In genomic region chr15:101333648-101334047, GRCm38 (mm10) we compare ENCODE assay signal across 26 mouse cellular contexts. TPM values are rescaled to one million over a fixed set of nuclear protein-coding genes. Genes with fewer than 3 reads are reported as not detected.
A peak's percentile ranks its signal among the peaks of the same experiment; 100 is the strongest.
DNase-seq lines count a peak whose midpoint lies in the region; ATAC-seq and TF ChIP-seq lines count a peak whose summit lies in the region.
"Had no signal": no experiment of that assay in that cellular context is flagged by ENCODE, and none has a peak within 500 bp of the region (broad histone marks: within the 10 kb centered on the region; RNA-seq: fewer than 3 reads in every experiment).

No protein-coding gene starts in this region.

- no peaks in the 10 kb centered on the region for H3K79me2 ChIP-seq in MEL (ENCODE audit: control insufficient read depth, insufficient read depth, low read length, poor library complexity)

- H3K27ac ChIP-seq in limb, embryonic 12.5 days, result 0 out of 2 replicates have a peak overlapping the region, but pooled peaks have one; percentile 59
- no peak overlapping the region for H3K27ac ChIP-seq in limb, embryonic 10.5 days
- no peak overlapping the region for H3K27ac ChIP-seq in MEL (ENCODE audit: control insufficient read depth, low read depth, low read length)
- H3K27ac ChIP-seq in stomach, embryonic 16.5 days (ENCODE audit: low read length), result peak overlapping the region; percentile 84
- H3K27ac ChIP-seq: forebrain, embryonic 13.5 days; gastrocnemius, adult 2 months; hindbrain, embryonic 10.5 days; midbrain, embryonic 12.5 days; neural tube, embryonic 15.5 days had no signal

- TF ChIP-seq POLR2A in MEL (IDR thresholded peaks at IDR 0.05; ENCODE audit: control insufficient read depth in 1 of 2, insufficient read depth in 1 of 2, low read depth in 1 of 2, low read length in 2 of 2, poor library complexity in 1 of 2), result no peak

- 62% methylated on average over 4 of the region's 4 CpGs for WGBS in limb, embryonic 12.5 days
- 70% methylated on average over 4 of the region's 4 CpGs for WGBS in limb, embryonic 10.5 days
- WGBS in stomach, embryonic 16.5 days, result 60% methylated on average over 4 of the region's 4 CpGs

- H3K27me3 ChIP-seq in limb, embryonic 12.5 days, result peaks cover 24% of the 10 kb centered on the region
- H3K27me3 ChIP-seq in limb, embryonic 10.5 days (ENCODE audit: low read depth, poor library complexity, severe bottlenecking), result peaks cover 27% of the 10 kb centered on the region
- no peaks in the 10 kb centered on the region for H3K27me3 ChIP-seq in MEL (ENCODE audit: control insufficient read depth in 1 of 2, insufficient read depth in 2 of 2, low read length in 2 of 2)
- no peaks in the 10 kb centered on the region for H3K27me3 ChIP-seq in stomach, embryonic 16.5 days (ENCODE audit: control insufficient read depth, insufficient read depth, low read length)

- TF ChIP-seq RAD21 in MEL (IDR thresholded peaks at IDR 0.05; ENCODE audit: low read depth, low read length), result no peak

- no peak for DNase-seq in limb, embryonic 10.5 days (ENCODE audit: low spot score)
- peak; percentile 69 for DNase-seq in MEL (ENCODE audit: low read depth, low spot score)
- no peak for DNase-seq in ovary, postnatal 36 days (ENCODE audit: low spot score)
- DNase-seq in kidney, adult 11 months, result no peak
- DNase-seq: adrenal gland, postnatal 14 days; cerebellum, adult 8-10 months; kidney, postnatal 4 days; liver, postnatal 0 days; lung, postnatal 14 days; right cerebral cortex, postnatal 14 days; thymus, postnatal 14 days had no signal

- no peak for ATAC-seq in limb, embryonic 12.5 days (ENCODE audit: insufficient number of reproducible peaks, insufficient read depth, low FRiP score, low TSS enrichment, low read depth)
- ATAC-seq in hematopoietic stem cell, adult 5-6 weeks (replicated peaks in 1 of 2; ENCODE audit: insufficient read depth in 1 of 2, low FRiP score in 2 of 2, low TSS enrichment in 1 of 2, low read depth in 1 of 2, poor library complexity in 2 of 2, severe bottlenecking in 2 of 2), result peak; percentile 34 to 43; a peak in 2 of 4 replicates
- no peak for ATAC-seq in stomach, embryonic 16.5 days (ENCODE audit: insufficient read depth, low FRiP score)
- ATAC-seq: activated CD4-positive, CD25-positive, alpha-beta regulatory T cell, adult 4 months; forebrain, embryonic 13.5 days; hindbrain, embryonic 16.5 days; intestine, embryonic 16.5 days; liver, postnatal 0 days had no signal

- H3K4me2 ChIP-seq in limb, embryonic 12.5 days, result no peak overlapping the region
- no peak overlapping the region for H3K4me2 ChIP-seq in stomach, embryonic 16.5 days (ENCODE audit: low read depth, low read length)
- H3K4me2 ChIP-seq: forebrain, embryonic 13.5 days; heart, embryonic 11.5 days; liver, embryonic 11.5 days; midbrain, embryonic 12.5 days; neural tube, embryonic 15.5 days had no signal

- H3K4me1 ChIP-seq in limb, embryonic 12.5 days (replicated peaks), result peaks cover 21% of the 10 kb centered on the region
- H3K4me1 ChIP-seq in limb, embryonic 10.5 days, result peaks cover 9% of the 10 kb centered on the region; the same call in 1 of the 2 replicates
- peaks cover 0 to 13% of the 10 kb centered on the region in 2 experiments; a peak in 3 of 4 replicates for H3K4me1 ChIP-seq in MEL (ENCODE audit: control insufficient read depth in 1 of 2, insufficient read depth in 2 of 2, low read length in 2 of 2)
- peaks cover 27% of the 10 kb centered on the region for H3K4me1 ChIP-seq in stomach, embryonic 16.5 days (ENCODE audit: control insufficient read depth, insufficient read depth, low read length)
- H3K4me1 ChIP-seq: forebrain, embryonic 13.5 days; midbrain, embryonic 12.5 days; neural tube, embryonic 15.5 days had no signal

- no peaks in the 10 kb centered on the region for H3K9me3 ChIP-seq in limb, embryonic 12.5 days
- no peaks in the 10 kb centered on the region for H3K9me3 ChIP-seq in limb, embryonic 10.5 days (replicated peaks)
- H3K9me3 ChIP-seq in MEL (replicated peaks; ENCODE audit: insufficient read depth, low read length), result no peaks in the 10 kb centered on the region
- H3K9me3 ChIP-seq in stomach, embryonic 16.5 days (replicated peaks; ENCODE audit: control insufficient read depth, low read length), result no peaks in the 10 kb centered on the region
- H3K9me3 ChIP-seq: forebrain, embryonic 13.5 days; hindbrain, embryonic 10.5 days; midbrain, embryonic 12.5 days; neural tube, embryonic 15.5 days had no signal

- H3K9ac ChIP-seq in limb, embryonic 12.5 days (replicated peaks), result 0 out of 2 replicates have a peak overlapping the region, but pooled peaks have one; percentile 8
- no peak overlapping the region for H3K9ac ChIP-seq in MEL (ENCODE audit: control insufficient read depth, low read depth, low read length, poor library complexity, severe bottlenecking)
- no peak overlapping the region for H3K9ac ChIP-seq in stomach, embryonic 16.5 days (ENCODE audit: low read length)
- H3K9ac ChIP-seq: forebrain, embryonic 13.5 days; liver, postnatal 0 days; midbrain, embryonic 12.5 days; neural tube, embryonic 15.5 days had no signal

- peak; percentile 38 to 46; a peak in 1 of 4 replicates for TF ChIP-seq EP300 in MEL (IDR thresholded peaks at IDR 0.05; ENCODE audit: low read depth in 1 of 2, low read length in 2 of 2)

- no peaks in the 10 kb centered on the region for H3K36me3 ChIP-seq in limb, embryonic 12.5 days
- H3K36me3 ChIP-seq in limb, embryonic 10.5 days, result no peaks in the 10 kb centered on the region
- no peaks in the 10 kb centered on the region; a peak in 1 of 4 replicates for H3K36me3 ChIP-seq in MEL (ENCODE audit: control insufficient read depth in 1 of 2, insufficient read depth in 2 of 2, low read length in 2 of 2)
- H3K36me3 ChIP-seq in stomach, embryonic 16.5 days (ENCODE audit: control insufficient read depth, insufficient read depth, low read length), result no peaks in the 10 kb centered on the region
- H3K36me3 ChIP-seq: G1E; hindbrain, embryonic 10.5 days; midbrain, embryonic 12.5 days; neural tube, embryonic 15.5 days had no signal

- no peak for TF ChIP-seq CTCF in MEL (IDR thresholded peaks at IDR 0.05 in 2 of 3, conservative IDR thresholded peaks at IDR 0.05 in 1 of 3; ENCODE audit: control insufficient read depth in 1 of 3, insufficient read depth in 1 of 3, low read depth in 2 of 3, low read length in 3 of 3, poor library complexity in 1 of 3, severe bottlenecking in 1 of 3)

- H3K4me3 ChIP-seq in limb, embryonic 12.5 days (replicated peaks), result no peak overlapping the region
- no peak overlapping the region for H3K4me3 ChIP-seq in limb, embryonic 10.5 days
- H3K4me3 ChIP-seq in MEL (ENCODE audit: control insufficient read depth in 1 of 2, insufficient read depth in 1 of 2, low read depth in 2 of 2, low read length in 2 of 2), result no peak overlapping the region
- no peak overlapping the region for H3K4me3 ChIP-seq in stomach, embryonic 16.5 days (replicated peaks; ENCODE audit: low read length)
- H3K4me3 ChIP-seq: forebrain, embryonic 13.5 days; gastrocnemius, adult 2 months; hindbrain, embryonic 10.5 days; midbrain, embryonic 12.5 days; neural tube, embryonic 15.5 days had no signal

TF ChIP-seq in MEL, 35 proteins besides CTCF, POLR2A, EP300 and RAD21:
- TF ChIP-seq GATA1 (IDR thresholded peaks at IDR 0.05; ENCODE audit: low read depth, low read length) (peak; percentile 50), SMC3 (IDR thresholded peaks at IDR 0.05; ENCODE audit: low read depth, low read length) (0 out of 2 replicates have a peak, but pooled peaks have one; percentile 2), TCF12 (IDR thresholded peaks at IDR 0.05; ENCODE audit: low read depth, low read length) (peak; percentile 21; the same call in 1 of the 2 replicates), RCOR1 (IDR thresholded peaks at IDR 0.05; ENCODE audit: low read depth, low read length) (peak; percentile 92), MYC (IDR thresholded peaks at IDR 0.05; ENCODE audit: low read depth, low read length) (peak; percentile 54; the same call in 1 of the 2 replicates), MAX (IDR thresholded peaks at IDR 0.05; ENCODE audit: low read length) (peak; percentile 61; the same call in 1 of the 2 replicates), ELF1 (IDR thresholded peaks at IDR 0.05; ENCODE audit: low read depth, low read length) (0 out of 2 replicates have a peak, but pooled peaks have one; percentile 37), HCFC1 (IDR thresholded peaks at IDR 0.05; ENCODE audit: low read depth, low read length) (no peak), KAT2A (conservative IDR thresholded peaks at IDR 0.05; ENCODE audit: low read depth, low read length) (no peak)

RNA-seq across cellular contexts. Expression of gene Krt80, which starts 36.3 kb away (rescaled TPM):
- 0.09 and 0.26 TPM in 2 replicates for polyA plus RNA-seq in limb, embryonic 12.5 days (2016; fragmentation: Nextera tagmentation; extraction: Ambion mirVana)
- polyA plus RNA-seq in limb, embryonic 10.5 days (2016; fragmentation: Nextera tagmentation; extraction: Ambion mirVana), result 0.09 and 0.23 TPM in 2 replicates
- total RNA-seq in MEL (2012; rRNA removed), result not detected in 2 replicates
- polyA plus RNA-seq in MEL (2012; ENCODE audit: insufficient read depth in 1 of 2, insufficient read length in 2 of 2, low read depth in 1 of 2, low replicate concordance in 2 of 2, missing spikeins in 1 of 2), result not detected
- total RNA-seq in hematopoietic stem cell, adult 5-6 weeks (2017), result 2.8 TPM in 2 replicates
- 37.4 and 64.5 TPM in 2 replicates for polyA plus RNA-seq in stomach, embryonic 16.5 days (2015; fragmentation: Nextera tagmentation; extraction: Ambion mirVana)
- polyA plus RNA-seq: activated CD4-positive, CD25-positive, alpha-beta regulatory T cell, adult 4 months; embryonic facial prominence, embryonic 11.5 days; G1E; liver, embryonic 11.5 days had no signal

RNA-seq across cellular contexts. Expression of gene 6030408B16Rik, which starts 40.6 kb away (rescaled TPM):
- 4.5 and 4.7 TPM in 2 replicates for polyA plus RNA-seq in limb, embryonic 12.5 days (2016; fragmentation: Nextera tagmentation; extraction: Ambion mirVana)
- 1.8 and 4.1 TPM in 2 replicates for polyA plus RNA-seq in limb, embryonic 10.5 days (2016; fragmentation: Nextera tagmentation; extraction: Ambion mirVana)
- total RNA-seq in MEL (2012; rRNA removed), result 0.07 and 0.12 TPM in 2 replicates
- polyA plus RNA-seq in MEL (2012; ENCODE audit: insufficient read depth in 1 of 2, insufficient read length in 2 of 2, low read depth in 1 of 2, low replicate concordance in 2 of 2, missing spikeins in 1 of 2), result under 1 TPM in 1 of 2 experiments, not detected in 1; 0.18 TPM
- 0.63 TPM in 1 of 2 replicates, not detected in the other for total RNA-seq in hematopoietic stem cell, adult 5-6 weeks (2017)
- 9.4 and 9.5 TPM in 2 replicates for polyA plus RNA-seq in stomach, embryonic 16.5 days (2015; fragmentation: Nextera tagmentation; extraction: Ambion mirVana)
- total RNA-seq: G1E had no signal
- polyA plus RNA-seq: G1E had no signal

RNA-seq across cellular contexts. Expression of gene Atg101, which starts 49.6 kb away (rescaled TPM):
- polyA plus RNA-seq in limb, embryonic 12.5 days (2016; fragmentation: Nextera tagmentation; extraction: Ambion mirVana), result 66.9 and 67.4 TPM in 2 replicates
- 92.3 and 97.5 TPM in 2 replicates for polyA plus RNA-seq in limb, embryonic 10.5 days (2016; fragmentation: Nextera tagmentation; extraction: Ambion mirVana)
- 75.5 and 90.3 TPM in 2 replicates for total RNA-seq in MEL (2012; rRNA removed)
- 10 to 100 TPM in 1 of 2 experiments, not detected in 1; 75.2 TPM for polyA plus RNA-seq in MEL (2012; ENCODE audit: insufficient read depth in 1 of 2, insufficient read length in 2 of 2, low read depth in 1 of 2, low replicate concordance in 2 of 2, missing spikeins in 1 of 2)
- total RNA-seq in hematopoietic stem cell, adult 5-6 weeks (2017), result 31.9 and 59.4 TPM in 2 replicates
- polyA plus RNA-seq in stomach, embryonic 16.5 days (2015; fragmentation: Nextera tagmentation; extraction: Ambion mirVana), result 66.9 and 67.0 TPM in 2 replicates

Comparison
In these comparisons a context has a peak if more than half of its experiments do, and no peak if none do; other contexts are left out.
1. H3K27ac ChIP-seq: peak in limb, embryonic 12.5 days (single experiment) and stomach, embryonic 16.5 days (single experiment); none in limb, embryonic 10.5 days (single experiment) and MEL (single experiment).
2. ATAC-seq: peak in hematopoietic stem cell, adult 5-6 weeks (2 of 2); none in limb, embryonic 12.5 days (single experiment) and stomach, embryonic 16.5 days (single experiment).
3. RNA of gene Krt80, which starts 36.3 kb away (polyA plus RNA-seq): 37.4 to 64.5 TPM in stomach, embryonic 16.5 days; 0.09 to 0.26 TPM in limb, embryonic 12.5 days, 0.09 to 0.23 TPM in limb, embryonic 10.5 days and not detected in MEL; every median in the first group is over 10 times any median in the second.